Mouse (Mus musculus): ENCODE measurements at regions not wholly inside any gene's neighbourhood (a gene's known extent, or its start where the extent isn't known, plus 50 kb on each side); places are given as distances from the start of the nearest gene placed in this dataset.
"Not testable (repeated sequence)": the region's sequence is repeated elsewhere in the genome, so short reads cannot be mapped to it uniquely, and the experiment has no call there.

GRCm38 (mm10) chr8:19976461-19976860 is 73.3 kb downstream of the Gm31371 start:
- not testable (repeated sequence) for DNase-seq (ENCODE audit: low read depth)

- peak; percentile 96 for DNase-seq (ENCODE audit: low read depth)
These were observed 76.5 kb downstream of the Gm31371 start for GRCm38 (mm10) chr8:19979536-19980345.

GRCm38 (mm10) chr8:19980346-19980726 is 77.1 kb downstream of the Gm31371 start:
- DNase-seq (ENCODE audit: low read depth): peak; percentile 57

- not testable (repeated sequence) for DNase-seq (ENCODE audit: low read depth)
These were observed 104.9 kb downstream of the Gm31371 start for GRCm38 (mm10) chr8:20008106-20008505.

- DNase-seq (ENCODE audit: low read depth): peak; percentile 62
These were observed 107.8 kb downstream of the Gm31371 start for GRCm38 (mm10) chr8:20010947-20011346.

DNA sequence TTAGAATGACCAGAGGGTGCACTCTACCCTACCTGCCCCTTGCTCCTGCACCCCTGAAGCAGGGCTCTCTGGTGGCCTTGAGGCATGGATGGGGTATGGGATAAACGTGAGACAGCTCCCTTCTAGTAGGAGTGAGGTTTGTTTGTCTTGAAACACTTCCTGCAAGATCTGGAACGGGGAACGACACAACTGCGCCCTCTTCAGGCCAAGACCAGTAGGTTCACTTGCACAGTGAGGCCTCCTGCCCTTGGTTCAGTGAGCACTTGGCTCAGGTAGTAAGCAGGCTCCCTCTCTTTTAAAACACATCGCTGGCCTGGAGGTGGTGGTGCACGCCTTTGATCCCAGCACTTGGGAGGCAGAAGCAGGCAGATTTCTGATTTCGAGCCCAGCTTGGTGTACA is 110.1 kb downstream of the Gm31371 start:
- peak; percentile 43 for DNase-seq (ENCODE audit: low read depth)

GRCm38 (mm10) chr8:20014451-20015130 is 111.4 kb downstream of the Gm31371 start:
- DNase-seq (ENCODE audit: low read depth): peak; percentile 58

GRCm38 (mm10) chr8:20015411-20016081 is 112.4 kb downstream of the Gm31371 start:
- DNase-seq (ENCODE audit: low read depth): not testable (repeated sequence)

GRCm38 (mm10) chr8:20016082-20016840 is 113.1 kb downstream of the Gm31371 start:
- DNase-seq (ENCODE audit: low read depth): not testable (repeated sequence)

DNA sequence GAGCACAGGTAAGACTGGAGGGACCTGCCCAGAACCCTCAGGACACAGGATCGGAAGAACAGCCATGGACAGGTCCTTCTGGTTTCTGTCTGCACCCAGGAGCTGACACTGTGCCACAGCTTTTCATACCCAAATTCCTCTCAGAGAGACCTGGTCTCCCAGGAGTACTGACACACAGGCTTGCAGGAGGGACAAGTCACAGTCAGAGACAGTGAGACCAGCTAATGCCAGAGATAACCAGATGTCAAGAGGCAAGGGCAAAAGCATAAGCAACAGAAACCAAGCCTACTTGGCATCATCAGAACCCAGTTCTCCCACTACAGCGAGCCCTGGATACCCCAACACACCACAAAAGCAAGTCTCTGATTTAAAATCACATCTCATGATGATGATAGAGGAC is 122.3 kb downstream of the Gm31371 start:
- not testable (repeated sequence) for DNase-seq (ENCODE audit: low read depth)

GRCm38 (mm10) chr8:20027956-20028355 is 124.8 kb downstream of the Gm31371 start:
- DNase-seq (ENCODE audit: low read depth): not testable (repeated sequence)

DNA sequence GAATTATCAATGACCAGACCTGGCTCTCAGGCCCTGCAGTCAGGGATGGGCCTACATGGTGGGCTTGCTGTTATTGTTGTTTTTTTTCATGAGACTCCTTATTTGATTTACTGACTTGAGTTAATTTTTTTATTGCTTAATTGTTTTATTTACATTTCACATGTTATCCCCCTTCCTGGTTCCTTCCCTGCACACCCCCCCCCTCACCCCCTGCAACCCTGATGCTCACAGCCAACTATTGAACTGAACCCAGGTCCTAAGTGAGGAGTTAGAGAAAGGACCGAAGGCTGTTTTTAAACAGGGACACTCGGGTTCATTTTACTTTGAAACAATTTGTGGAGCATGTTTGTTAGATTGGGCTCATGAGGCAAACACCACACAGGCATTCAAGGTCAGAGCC is 126.9 kb downstream of the Gm31371 start:
- peak; percentile 1 for DNase-seq (ENCODE audit: low read depth)

DNA sequence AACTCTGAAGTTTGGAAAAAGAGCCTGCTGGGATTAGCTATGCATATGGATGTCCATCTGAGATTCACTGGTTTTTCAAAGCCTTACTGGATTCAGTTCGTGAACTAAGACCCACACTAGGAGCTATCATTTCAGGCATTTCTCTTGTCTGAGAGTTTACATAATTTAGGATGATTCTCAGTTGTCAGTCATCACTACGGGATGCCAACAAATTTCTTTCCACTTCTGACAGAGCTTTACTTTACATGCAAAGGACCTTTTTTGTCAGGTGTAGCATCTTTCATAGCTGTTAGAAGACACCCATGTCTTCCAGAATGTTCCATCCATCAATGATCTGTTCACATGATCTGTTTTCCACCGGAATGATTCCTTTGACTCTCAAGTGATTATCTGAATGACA is 154.4 kb downstream of the Gm31371 start:
- DNase-seq (ENCODE audit: low read depth): not testable (repeated sequence)

GRCm38 (mm10) chr8:20098121-20098520 is 194.9 kb downstream of the Gm31371 start:
- DNase-seq (ENCODE audit: low read depth): not testable (repeated sequence)

- DNase-seq (ENCODE audit: low read depth): peak; percentile 5
These were observed 197.0 kb downstream of the Gm31371 start for GRCm38 (mm10) chr8:20100241-20100640.

DNA sequence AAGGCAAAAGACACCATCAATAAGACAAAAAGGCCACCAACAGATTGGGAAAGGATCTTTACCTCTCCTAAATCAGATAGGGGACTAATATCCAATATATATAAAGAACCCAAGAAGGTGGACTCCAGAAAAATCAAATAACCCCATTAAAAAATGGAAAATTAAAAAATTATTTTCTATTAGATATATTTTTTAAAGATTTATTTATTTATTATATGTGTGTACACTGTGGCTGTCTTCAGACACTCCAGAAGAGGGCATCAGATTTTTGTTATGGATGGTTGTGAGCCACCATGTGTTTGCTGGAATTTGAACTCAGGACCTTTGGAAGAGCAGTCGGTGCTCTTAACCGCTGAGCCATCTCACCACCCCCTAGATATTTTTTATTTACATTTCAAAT is 199.2 kb downstream of the Gm31371 start:
- not testable (repeated sequence) for DNase-seq (ENCODE audit: low read depth)

- DNase-seq (ENCODE audit: low read depth): not testable (repeated sequence)
These were observed 204.0 kb downstream of the Gm31371 start for GRCm38 (mm10) chr8:20107154-20107553.

DNA sequence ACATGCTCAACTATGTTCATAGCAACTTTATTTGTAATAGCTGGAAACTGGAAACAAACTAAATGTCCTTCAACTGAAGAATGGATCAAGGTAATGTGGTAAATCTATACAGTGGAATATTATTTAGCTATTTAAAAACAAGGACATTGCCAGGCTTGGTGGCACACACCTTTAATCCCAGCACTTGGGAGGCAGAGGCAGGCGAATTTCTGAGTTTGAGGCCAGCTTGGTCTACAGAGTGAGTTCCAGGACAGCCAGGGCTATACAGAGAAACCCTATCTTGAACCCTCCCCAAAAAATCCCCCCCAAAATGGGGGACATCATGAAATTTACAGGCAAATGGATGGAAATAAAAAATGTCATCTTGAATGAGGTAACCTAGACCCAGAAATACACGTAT is 213.6 kb downstream of the Gm31371 start:
- not testable (repeated sequence) for DNase-seq (ENCODE audit: low read depth)

GRCm38 (mm10) chr8:20119581-20119980 is 216.4 kb downstream of the Gm31371 start:
- DNase-seq (ENCODE audit: low read depth): peak; percentile 4

DNA sequence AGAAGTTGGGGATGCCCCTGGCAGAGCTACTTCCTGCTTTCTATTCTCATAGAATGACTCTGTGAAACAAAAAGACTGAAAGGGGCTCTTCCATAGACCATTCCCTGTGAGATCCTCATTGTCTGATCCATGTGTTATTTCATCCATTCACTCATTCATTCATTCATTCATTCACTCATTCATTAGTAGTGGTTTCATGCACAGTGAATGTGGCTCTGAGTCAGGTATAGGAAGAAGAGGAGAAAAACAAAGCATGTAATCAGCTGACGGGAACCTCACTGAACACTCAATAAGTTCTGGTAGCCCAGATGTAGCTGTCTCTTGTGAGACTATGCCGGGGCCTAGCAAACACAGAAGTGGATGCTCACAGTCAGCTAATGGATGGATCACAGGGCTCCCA is 217.0 kb downstream of the Gm31371 start:
- not testable (repeated sequence) for DNase-seq (ENCODE audit: low read depth)

DNA sequence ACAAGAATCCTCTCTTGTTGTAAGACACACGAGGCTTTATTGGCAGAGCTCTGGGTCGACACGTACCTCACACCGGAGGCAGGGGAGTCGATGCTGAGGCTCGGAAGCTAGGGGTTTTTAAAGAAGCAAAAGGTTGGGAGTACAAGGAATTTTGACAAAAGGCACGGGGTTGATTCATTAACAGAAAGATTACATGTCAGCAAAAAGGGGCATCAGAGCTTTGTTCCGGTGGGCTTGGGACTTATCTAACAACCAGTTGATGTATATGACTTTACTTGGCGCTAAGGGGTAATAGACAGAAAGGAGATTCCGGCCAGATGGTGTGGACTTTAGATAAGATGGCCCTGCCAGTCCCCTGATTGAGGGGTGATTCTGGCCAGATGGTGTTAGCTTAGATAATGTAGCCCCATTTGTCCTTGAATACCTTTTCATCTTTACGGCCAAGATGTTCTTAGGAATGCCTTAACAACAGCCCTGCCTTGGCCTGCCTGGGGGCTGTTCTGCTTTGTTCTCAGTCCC is 218.3 kb downstream of the Gm31371 start:
- peak; percentile 16 for DNase-seq (ENCODE audit: low read depth)
